Mouse (Mus musculus) CH12F3 (cell line): ENCODE data around the gene Arhgap29.

Source experiments
- in situ Hi-C: fragments of 300-500 bp; cut with MboI; formaldehyde crosslinking; loops from 2 replicates; pipeline ENCODE4 v1.14.3; 2020; ENCODE audit warnings: low sequenced_read_pairs

The Arhgap29 gene

DNA sequence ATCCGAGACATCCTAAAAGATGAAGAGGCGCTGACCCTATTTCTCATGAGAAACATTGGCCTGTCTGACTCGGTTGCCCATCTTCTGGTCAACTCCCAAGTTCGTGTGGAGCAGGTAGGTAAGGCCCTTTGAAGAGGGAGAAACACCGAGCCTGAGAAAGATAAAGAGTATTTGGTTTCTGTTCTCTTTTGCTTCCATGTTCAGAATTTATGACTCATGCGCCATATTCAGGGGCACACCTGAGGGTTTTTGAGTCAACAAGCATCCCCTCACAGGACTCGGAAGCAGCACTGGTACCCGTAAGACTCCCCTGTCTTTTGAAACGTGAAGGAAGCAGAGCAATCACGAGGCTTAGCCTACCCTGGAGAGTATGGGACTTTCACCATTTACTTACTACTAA is 110.2 kb downstream of the Arhgap29 start:
- in situ Hi-C loops, result no loop called here

DNA sequence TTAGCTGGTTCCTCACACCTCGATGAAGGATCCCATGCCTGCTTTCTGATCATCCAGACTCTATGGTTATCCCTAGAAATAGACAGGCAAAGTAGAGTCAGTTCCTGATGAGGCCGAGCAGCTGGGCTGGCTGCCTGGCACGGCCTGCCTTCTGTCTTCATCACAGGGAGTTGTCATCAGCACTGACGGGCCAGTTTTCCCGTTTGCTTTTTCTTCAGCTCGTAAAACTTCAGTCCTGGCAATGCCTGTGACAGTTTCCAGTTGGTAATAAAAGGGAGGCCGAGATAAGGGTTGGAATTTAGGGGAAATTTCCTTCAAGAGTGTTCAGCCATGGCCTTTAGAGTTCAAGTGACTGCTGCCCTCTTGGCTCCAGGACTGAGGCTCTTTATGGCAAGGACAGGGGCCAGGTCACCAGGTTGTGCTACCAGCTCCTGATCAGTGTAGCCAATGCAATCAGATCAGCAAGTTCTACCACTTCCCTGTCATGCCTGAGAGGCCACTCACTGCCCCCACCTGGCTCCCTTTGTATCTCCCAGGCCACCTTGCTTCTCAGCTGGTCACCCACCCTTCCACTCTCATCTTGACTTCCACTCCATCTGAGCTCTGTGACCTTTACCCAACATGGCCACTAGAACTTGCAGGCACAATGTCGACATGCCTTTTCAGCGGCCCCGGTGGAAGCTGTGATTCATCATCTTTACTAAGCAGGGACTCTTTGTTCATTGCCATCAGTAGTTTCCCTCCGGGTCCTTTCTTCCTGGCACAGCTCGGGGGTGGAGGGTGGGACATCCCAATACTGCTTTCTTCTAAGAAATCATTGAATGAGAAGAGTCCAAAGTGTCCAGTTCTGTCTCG is 112.4 kb downstream of the Arhgap29 start:
- in situ Hi-C loops, result no loop called here
